ENCODE assay signal across 18 mouse cellular contexts in genomic region chr4:156084096-156084879, GRCm38 (mm10). TPM values are rescaled to one million over a fixed set of nuclear protein-coding genes. Genes with fewer than 3 reads are reported as not detected.
A peak's percentile ranks its signal among the peaks of the same experiment; 100 is the strongest.
DNase-seq lines count a peak whose midpoint lies in the region; ATAC-seq and TF ChIP-seq lines count a peak whose summit lies in the region.
"Had no signal": no experiment of that assay in that cellular context is flagged by ENCODE, and none has a peak within 500 bp of the region (broad histone marks: within the 10 kb centered on the region; RNA-seq: fewer than 3 reads in every experiment).

No protein-coding gene starts in this region.

- DNase-seq in heart, postnatal 10 days, result no peak
- no peak for DNase-seq in embryonic facial prominence, embryonic 14.5 days (ENCODE audit: low spot score)
- no peak for DNase-seq in liver, postnatal 0 days
- DNase-seq in left cerebral cortex, adult 11 months (ENCODE audit: low spot score), result no peak
- no peak for DNase-seq in cerebellum, postnatal 36 days
- DNase-seq: heart, adult 11 months; layer of hippocampus, adult 9-11 months; thymus, postnatal 36 days had no signal

- no peak for ATAC-seq in heart, embryonic 12.5 days (ENCODE audit: insufficient number of reproducible peaks, low FRiP score)
- ATAC-seq in embryonic facial prominence, embryonic 14.5 days (ENCODE audit: low read depth), result no peak
- ATAC-seq in kidney, embryonic 14.5 days (ENCODE audit: low FRiP score, low TSS enrichment), result peak; percentile 51; the same call in 1 of the 2 replicates
- no peak for ATAC-seq in liver, postnatal 0 days
- ATAC-seq in hindbrain, embryonic 13.5 days (ENCODE audit: low FRiP score), result no peak
- ATAC-seq: midbrain, embryonic 15.5 days had no signal

- no peak overlapping the region for H3K4me3 ChIP-seq in heart, embryonic 12.5 days
- H3K4me3 ChIP-seq in embryonic facial prominence, embryonic 14.5 days (ENCODE audit: low read depth, low read length), result no peak overlapping the region
- H3K4me3 ChIP-seq in kidney, embryonic 14.5 days (ENCODE audit: low read length), result peak overlapping the region; percentile 1; the same call in 1 of the 2 replicates
- H3K4me3 ChIP-seq in liver, postnatal 0 days (ENCODE audit: low read depth, low read length), result no peak overlapping the region
- no peak overlapping the region for H3K4me3 ChIP-seq in hindbrain, embryonic 13.5 days
- H3K4me3 ChIP-seq: erythroblast, embryonic 14.5 days; midbrain, embryonic 15.5 days; neural tube, embryonic 13.5 days had no signal

- H3K4me2 ChIP-seq in heart, embryonic 12.5 days, result no peak overlapping the region
- H3K4me2 ChIP-seq in embryonic facial prominence, embryonic 14.5 days (ENCODE audit: low read depth, low read length), result no peak overlapping the region
- peak overlapping the region; percentile 35 for H3K4me2 ChIP-seq in kidney, embryonic 14.5 days (replicated peaks; ENCODE audit: low read depth, low read length)
- peak overlapping the region; percentile 45 for H3K4me2 ChIP-seq in liver, postnatal 0 days (ENCODE audit: low read depth, low read length)
- no peak overlapping the region for H3K4me2 ChIP-seq in hindbrain, embryonic 13.5 days
- H3K4me2 ChIP-seq: hindbrain, embryonic 14.5 days; midbrain, embryonic 15.5 days; neural tube, embryonic 13.5 days had no signal

- TF ChIP-seq CTCF in liver, postnatal 0 days (IDR thresholded peaks at IDR 0.05; ENCODE audit: low read depth), result no peak

- TF ChIP-seq EP300 in liver, postnatal 0 days (IDR thresholded peaks at IDR 0.05; ENCODE audit: low read depth), result no peak

- peak overlapping the region; percentile 23; the same call in 1 of the 2 replicates for H3K27ac ChIP-seq in heart, embryonic 12.5 days (ENCODE audit: poor library complexity, severe bottlenecking)
- peak overlapping the region; percentile 67; the same call in 1 of the 2 replicates for H3K27ac ChIP-seq in embryonic facial prominence, embryonic 14.5 days (replicated peaks; ENCODE audit: low read depth, low read length)
- peak overlapping the region; percentile 83 for H3K27ac ChIP-seq in kidney, embryonic 14.5 days (ENCODE audit: low read depth, low read length)
- peak overlapping the region; percentile 57 for H3K27ac ChIP-seq in liver, postnatal 0 days (ENCODE audit: low read depth)
- no peak overlapping the region for H3K27ac ChIP-seq in hindbrain, embryonic 13.5 days
- H3K27ac ChIP-seq: hindbrain, embryonic 14.5 days; midbrain, embryonic 15.5 days; neural tube, embryonic 13.5 days had no signal

- peaks cover 9% of the 10 kb centered on the region for H3K4me1 ChIP-seq in heart, embryonic 12.5 days (replicated peaks)
- peaks cover 4% of the 10 kb centered on the region; the same call in 1 of the 2 replicates for H3K4me1 ChIP-seq in embryonic facial prominence, embryonic 14.5 days (ENCODE audit: control insufficient read depth, insufficient read depth, low read length)
- H3K4me1 ChIP-seq in kidney, embryonic 14.5 days (ENCODE audit: control insufficient read depth, insufficient read depth, low read length), result 0 out of 2 replicates have a peak, but pooled peaks cover 18% of the 10 kb centered on the region
- peaks cover 25% of the 10 kb centered on the region for H3K4me1 ChIP-seq in liver, postnatal 0 days (ENCODE audit: insufficient read depth)
- no peaks in the 10 kb centered on the region for H3K4me1 ChIP-seq in hindbrain, embryonic 13.5 days (replicated peaks)
- H3K4me1 ChIP-seq: midbrain, embryonic 15.5 days; neural tube, embryonic 13.5 days had no signal

- 0 out of 2 replicates have a peak overlapping the region, but pooled peaks have one; percentile 45 for H3K9ac ChIP-seq in heart, embryonic 12.5 days
- no peak overlapping the region for H3K9ac ChIP-seq in embryonic facial prominence, embryonic 14.5 days (ENCODE audit: low read depth, low read length)
- peak overlapping the region; percentile 32; the same call in 1 of the 2 replicates for H3K9ac ChIP-seq in kidney, embryonic 14.5 days (ENCODE audit: low read depth, low read length)
- H3K9ac ChIP-seq in liver, postnatal 0 days (replicated peaks), result peak overlapping the region; percentile 30; the same call in 1 of the 2 replicates
- H3K9ac ChIP-seq in hindbrain, embryonic 13.5 days, result no peak overlapping the region
- H3K9ac ChIP-seq: hindbrain, embryonic 14.5 days; midbrain, embryonic 15.5 days; neural tube, embryonic 13.5 days had no signal

- no peaks in the 10 kb centered on the region for H3K9me3 ChIP-seq in heart, embryonic 12.5 days (replicated peaks)
- H3K9me3 ChIP-seq in embryonic facial prominence, embryonic 14.5 days (ENCODE audit: control insufficient read depth, low read length), result no peaks in the 10 kb centered on the region
- H3K9me3 ChIP-seq in kidney, embryonic 14.5 days (ENCODE audit: control insufficient read depth, low read length), result no peaks in the 10 kb centered on the region
- H3K9me3 ChIP-seq in liver, postnatal 0 days (ENCODE audit: low read length), result no peaks in the 10 kb centered on the region
- H3K9me3 ChIP-seq in hindbrain, embryonic 13.5 days, result no peaks in the 10 kb centered on the region
- H3K9me3 ChIP-seq: G1E; midbrain, embryonic 15.5 days; neural tube, embryonic 13.5 days had no signal

- no peaks in the 10 kb centered on the region for H3K36me3 ChIP-seq in heart, embryonic 12.5 days
- H3K36me3 ChIP-seq in embryonic facial prominence, embryonic 14.5 days (ENCODE audit: control insufficient read depth, insufficient read depth, low read length), result no peaks in the 10 kb centered on the region
- no peaks in the 10 kb centered on the region for H3K36me3 ChIP-seq in kidney, embryonic 14.5 days (ENCODE audit: control insufficient read depth, insufficient read depth, low read length)
- no peaks in the 10 kb centered on the region for H3K36me3 ChIP-seq in liver, postnatal 0 days (replicated peaks; ENCODE audit: insufficient read depth, low read length)
- no peaks in the 10 kb centered on the region for H3K36me3 ChIP-seq in hindbrain, embryonic 13.5 days
- H3K36me3 ChIP-seq: G1E; midbrain, embryonic 15.5 days; neural tube, embryonic 13.5 days had no signal

- H3K27me3 ChIP-seq in heart, embryonic 12.5 days (replicated peaks), result no peaks in the 10 kb centered on the region
- no peaks in the 10 kb centered on the region for H3K27me3 ChIP-seq in embryonic facial prominence, embryonic 14.5 days (replicated peaks; ENCODE audit: control insufficient read depth, insufficient read depth, low read length)
- H3K27me3 ChIP-seq in kidney, embryonic 14.5 days (ENCODE audit: control insufficient read depth, insufficient read depth, low read length), result no peaks in the 10 kb centered on the region
- H3K27me3 ChIP-seq in liver, postnatal 0 days (ENCODE audit: insufficient read depth, low read length), result no peaks in the 10 kb centered on the region
- H3K27me3 ChIP-seq in hindbrain, embryonic 13.5 days, result peaks cover 5% of the 10 kb centered on the region; the same call in 1 of the 2 replicates
- H3K27me3 ChIP-seq: midbrain, embryonic 15.5 days; neural tube, embryonic 13.5 days had no signal

- WGBS in heart, embryonic 12.5 days, result 54% methylated on average over 9 of the region's 9 CpGs
- 65% methylated on average over 9 of the region's 9 CpGs for WGBS in embryonic facial prominence, embryonic 14.5 days
- WGBS in kidney, embryonic 14.5 days, result 56% methylated on average over 9 of the region's 9 CpGs
- WGBS in liver, postnatal 0 days (ENCODE audit: insufficient replicate concordance), result 58% methylated on average over 9 of the region's 9 CpGs
- 81% methylated on average over 9 of the region's 9 CpGs for WGBS in hindbrain, embryonic 13.5 days

- intact Hi-C loops in heart, postnatal 10 days (cut with DNase I), result no loop called here

RNA-seq across cellular contexts. Expression of gene Ttll10, which starts 25.1 kb away (rescaled TPM):
- polyA plus RNA-seq in heart, embryonic 12.5 days (2016; fragmentation: Nextera tagmentation; extraction: Ambion mirVana), result 0.14 and 0.24 TPM in 2 replicates
- total RNA-seq in heart, postnatal 10 days (2021), result not detected
- 1.2 and 2.8 TPM in 2 replicates for polyA plus RNA-seq in embryonic facial prominence, embryonic 14.5 days (2014; fragmentation: Nextera tagmentation; extraction: Ambion mirVana)
- 3.5 and 6.0 TPM in 2 replicates for polyA plus RNA-seq in kidney, embryonic 14.5 days (2014; fragmentation: Nextera tagmentation; extraction: Ambion mirVana)
- 0.15 and 0.31 TPM in 2 replicates for polyA plus RNA-seq in liver, postnatal 0 days (2015; fragmentation: Nextera tagmentation; extraction: Ambion mirVana)
- not detected in 2 replicates for polyA plus RNA-seq in hindbrain, embryonic 13.5 days (2015; fragmentation: Nextera tagmentation; extraction: Ambion mirVana)
- total RNA-seq: common myeloid progenitor, adult 5-6 weeks; left cerebral cortex, postnatal 4 days had no signal
- polyA plus RNA-seq: erythroblast, embryonic 14.5 days; G1E; midbrain, embryonic 15.5 days; neural tube, embryonic 13.5 days had no signal

RNA-seq across cellular contexts. Expression of gene 9430015G10Rik, which starts 25.5 kb away (rescaled TPM):
- polyA plus RNA-seq in heart, embryonic 12.5 days (2016; fragmentation: Nextera tagmentation; extraction: Ambion mirVana), result 22.1 and 23.7 TPM in 2 replicates
- 1 to 10 TPM; 5.6 to 6.1 TPM for total RNA-seq in heart, postnatal 10 days (2021)
- polyA plus RNA-seq in embryonic facial prominence, embryonic 14.5 days (2014; fragmentation: Nextera tagmentation; extraction: Ambion mirVana), result 26.6 and 30.9 TPM in 2 replicates
- polyA plus RNA-seq in kidney, embryonic 14.5 days (2014; fragmentation: Nextera tagmentation; extraction: Ambion mirVana), result 30.2 and 47.3 TPM in 2 replicates
- 3.1 and 3.9 TPM in 2 replicates for polyA plus RNA-seq in liver, postnatal 0 days (2015; fragmentation: Nextera tagmentation; extraction: Ambion mirVana)
- polyA plus RNA-seq in hindbrain, embryonic 13.5 days (2015; fragmentation: Nextera tagmentation; extraction: Ambion mirVana), result 32.1 and 32.7 TPM in 2 replicates

RNA-seq across cellular contexts. Expression of gene Rnf223, which starts 46.0 kb away (rescaled TPM):
- 0.28 and 0.33 TPM in 2 replicates for polyA plus RNA-seq in heart, embryonic 12.5 days (2016; fragmentation: Nextera tagmentation; extraction: Ambion mirVana)
- total RNA-seq in heart, postnatal 10 days (2021), result not detected
- polyA plus RNA-seq in embryonic facial prominence, embryonic 14.5 days (2014; fragmentation: Nextera tagmentation; extraction: Ambion mirVana), result 0.31 and 0.45 TPM in 2 replicates
- polyA plus RNA-seq in kidney, embryonic 14.5 days (2014; fragmentation: Nextera tagmentation; extraction: Ambion mirVana), result 0.35 and 0.57 TPM in 2 replicates
- polyA plus RNA-seq in liver, postnatal 0 days (2015; fragmentation: Nextera tagmentation; extraction: Ambion mirVana), result 0.06 and 0.07 TPM in 2 replicates
- 0.53 and 0.66 TPM in 2 replicates for polyA plus RNA-seq in hindbrain, embryonic 13.5 days (2015; fragmentation: Nextera tagmentation; extraction: Ambion mirVana)

RNA-seq across cellular contexts. Expression of gene Tnfrsf18, which starts 58.3 kb away (rescaled TPM):
- polyA plus RNA-seq in heart, embryonic 12.5 days (2016; fragmentation: Nextera tagmentation; extraction: Ambion mirVana), result 1.9 and 2.1 TPM in 2 replicates
- under 1 TPM in 1 of 2 experiments, not detected in 1; 0.29 TPM for total RNA-seq in heart, postnatal 10 days (2021)
- polyA plus RNA-seq in embryonic facial prominence, embryonic 14.5 days (2014; fragmentation: Nextera tagmentation; extraction: Ambion mirVana), result 2.7 and 3.1 TPM in 2 replicates
- 2.3 and 2.8 TPM in 2 replicates for polyA plus RNA-seq in kidney, embryonic 14.5 days (2014; fragmentation: Nextera tagmentation; extraction: Ambion mirVana)
- 0.78 and 1.2 TPM in 2 replicates for polyA plus RNA-seq in liver, postnatal 0 days (2015; fragmentation: Nextera tagmentation; extraction: Ambion mirVana)
- 2.3 and 2.9 TPM in 2 replicates for polyA plus RNA-seq in hindbrain, embryonic 13.5 days (2015; fragmentation: Nextera tagmentation; extraction: Ambion mirVana)
- total RNA-seq: left cerebral cortex, postnatal 4 days had no signal
- polyA plus RNA-seq: erythroblast, embryonic 14.5 days; G1E had no signal

Comparison
In these comparisons a context has a peak if more than half of its experiments do, and no peak if none do; other contexts are left out.
1. H3K4me2 ChIP-seq: peak in kidney, embryonic 14.5 days (single experiment) and liver, postnatal 0 days (single experiment); none in heart, embryonic 12.5 days (single experiment), embryonic facial prominence, embryonic 14.5 days (single experiment) and hindbrain, embryonic 13.5 days (single experiment).
2. H3K9ac ChIP-seq: peak in heart, embryonic 12.5 days (single experiment), kidney, embryonic 14.5 days (single experiment) and liver, postnatal 0 days (single experiment); none in embryonic facial prominence, embryonic 14.5 days (single experiment) and hindbrain, embryonic 13.5 days (single experiment).